Mouse (Mus musculus) E14TG2a.4 (cell line): ENCODE results near the gene Grik3.

ENCODE experiments used
- CTCF ChIP-seq: conservative IDR thresholded peaks from 2 replicates; pipeline ENCODE4 v1.5.1; 2014; ENCODE audit warnings: low read length
- NANOG ChIP-seq: IDR thresholded peaks from 2 replicates; pipeline ENCODE4 v1.6.1; 2014; ENCODE audit warnings: borderline replicate concordance, low read length, mixed read lengths
- POU5F1 ChIP-seq: IDR thresholded peaks from 2 replicates; pipeline ENCODE4 v1.6.1; 2014; ENCODE audit warnings: low read length, borderline replicate concordance

- no peak for TF ChIP-seq NANOG
- TF ChIP-seq CTCF = no peak
- TF ChIP-seq POU5F1 = no peak
Observed at GRCm38 (mm10) chr4:125459791-125460190, 30.7 kb upstream of the Grik3 start.
